Mouse (Mus musculus) left cerebral cortex, postnatal 10 days (tissue): ENCODE data around the gene Cdc45. TPM values are rescaled to one million over a fixed set of nuclear protein-coding genes. Genes with fewer than 3 reads are reported as not detected.

Experiments used
- DNase-seq, 2 experiments: peaks; one replicate each; pipeline ENCODE4 v3.0.0; 2021 to 2022; ENCODE audit warnings: low spot score in 2 of 2, mixed read lengths in 1 of 2; ENCODE audit errors: extremely low spot score in 1 of 2
- intact Hi-C: fragments of 180-260 bp; cut with DNase I; formaldehyde crosslinking; loops from one replicate; pipeline ENCODE4 v1.15.1; 2025
- total RNA-seq, 2 experiments: library from RNA; stranded (reverse); gene quantifications; 2 replicates each; pipeline ENCODE4 v1.2.3; 2021

Cdc45 gene
- total RNA-seq, 2 experiments from 2014 or later, result 2.7 to 3.8 TPM

DNA sequence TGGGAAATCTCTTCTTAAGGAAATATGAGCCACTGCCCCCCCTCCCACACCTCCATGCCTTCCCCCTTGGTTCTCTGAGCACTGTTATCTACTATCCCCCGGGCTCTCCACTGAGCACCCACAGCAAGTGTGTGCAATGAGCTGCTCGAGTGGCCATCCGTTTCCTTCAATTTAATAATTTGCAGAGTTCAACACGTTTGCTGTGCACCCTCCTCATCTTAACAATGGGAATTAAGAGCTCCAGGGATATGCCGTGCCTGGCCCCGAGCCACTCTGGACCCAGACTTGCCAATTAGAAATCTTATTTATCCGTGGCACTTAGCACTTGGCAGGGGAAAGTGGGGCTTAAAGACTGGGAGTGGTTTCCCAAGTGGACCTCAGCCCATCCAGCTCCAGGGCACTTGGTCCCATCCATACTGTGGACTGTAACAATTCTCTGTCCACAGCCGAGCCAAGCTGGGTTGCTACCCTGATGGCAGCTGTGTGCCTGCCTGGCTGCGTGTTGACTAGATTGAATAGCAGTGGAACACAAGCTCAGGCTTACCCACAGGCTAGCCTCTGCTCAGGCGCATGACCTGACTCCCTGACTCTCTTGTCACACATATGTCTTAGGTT is 59.8 kb downstream of the Cdc45 start:
- intact Hi-C loops, result no loop called here
- DNase-seq, result no peak

DNA sequence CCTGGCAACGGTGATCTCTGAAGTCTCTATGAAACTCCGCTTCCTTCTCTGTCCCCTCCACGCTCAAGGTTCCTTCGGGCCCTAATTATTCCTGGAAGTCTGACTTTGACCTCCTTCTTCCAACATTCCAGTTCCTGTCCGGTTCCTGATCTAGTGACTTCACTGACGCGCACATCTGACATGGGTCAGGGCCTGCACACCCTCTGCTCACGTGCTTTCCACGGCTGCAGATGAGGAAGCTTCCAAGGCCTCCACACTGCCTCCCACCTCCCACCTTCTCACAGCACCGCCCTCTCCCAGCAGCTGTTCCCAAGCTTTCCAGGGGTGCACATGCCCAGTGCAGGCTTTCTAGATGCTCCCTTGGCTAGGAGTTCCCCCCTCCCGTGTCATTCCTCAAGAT is 60.7 kb downstream of the Cdc45 start:
- DNase-seq, result no peak
- intact Hi-C loops, result no loop called here

- DNase-seq, result no peak
- intact Hi-C loops, result no loop called here
Measured at GRCm38 (mm10) chr16:18746268-18747122, 65.3 kb downstream of the Cdc45 start.

DNA sequence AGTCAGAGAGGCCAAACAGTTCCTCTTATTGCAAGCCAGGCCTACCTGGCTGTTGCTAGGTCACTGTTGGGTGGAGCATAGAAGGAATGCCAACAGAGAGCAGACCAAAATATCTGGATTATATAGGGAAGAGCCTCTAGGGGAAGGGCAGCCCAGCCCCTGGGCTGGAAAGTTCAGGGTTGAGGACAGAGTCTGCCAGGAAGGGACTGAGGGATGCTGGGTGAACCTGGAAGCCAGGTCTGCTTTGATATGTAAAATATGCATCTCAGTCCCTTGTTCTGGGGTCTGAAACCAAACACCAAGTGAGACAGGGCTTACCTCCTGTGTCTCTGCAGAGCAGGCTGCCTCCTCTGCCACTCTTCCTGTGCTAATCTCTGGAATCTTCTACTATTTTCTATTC is 73.5 kb downstream of the Cdc45 start:
- intact Hi-C loops, result no loop called here

DNA sequence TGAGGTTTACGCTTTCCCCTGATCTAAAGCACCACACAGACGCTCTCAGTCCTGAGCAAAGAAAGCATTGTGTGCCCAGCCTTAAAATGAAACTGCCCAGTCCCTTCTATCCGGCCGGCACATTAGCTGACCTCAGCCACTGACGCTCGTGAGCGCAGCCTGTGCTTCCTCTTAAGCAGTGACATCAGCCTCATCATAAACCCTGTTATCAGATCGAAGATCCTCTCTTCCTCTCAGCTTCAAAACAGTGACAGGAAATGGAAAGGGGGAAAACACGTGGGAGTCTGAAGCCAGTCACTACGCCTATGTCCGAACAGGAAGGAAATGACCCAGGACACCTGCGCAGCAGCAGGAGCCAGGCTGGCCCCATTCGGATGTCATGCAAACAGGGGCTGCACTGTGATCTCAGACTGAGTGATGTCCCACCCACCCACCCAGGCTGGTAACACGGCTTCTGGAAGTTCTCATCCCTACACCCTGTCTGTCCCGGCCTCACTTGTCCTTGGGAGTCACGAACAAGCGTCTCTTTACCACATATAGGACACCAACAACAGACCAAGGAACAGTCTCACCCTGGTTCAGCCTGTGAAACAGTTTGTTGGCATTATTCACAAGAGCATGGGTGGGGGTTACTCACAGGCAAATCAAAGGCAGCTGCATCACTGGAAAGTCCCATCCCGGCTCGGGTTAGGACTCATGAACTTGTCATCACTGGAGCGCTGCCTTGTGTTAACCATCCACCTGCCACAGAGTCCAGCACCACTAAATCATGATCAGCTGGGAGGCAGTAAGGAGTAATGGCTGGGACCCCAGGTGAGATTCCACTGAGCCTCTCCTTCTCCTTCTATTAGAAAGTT is 78.5 kb downstream of the Cdc45 start:
- intact Hi-C loops, result no loop called here

More for the DNA sequence above, 73.5 kb downstream of the Cdc45 start:
- DNase-seq, result no peak

GRCm38 (mm10) chr16:18730640-18731039 is 81.1 kb downstream of the Cdc45 start:
- DNase-seq, result no peak
- intact Hi-C loops, result no loop called here

More for the DNA sequence above, 78.5 kb downstream of the Cdc45 start:
- peak in 1 of 2 experiments; percentile 71 for DNase-seq

Other genes with a start within 250 kb of the Cdc45 start
- 1 to 10 TPM; 1.5 to 1.7 TPM for gene Tbx1, start 221.3 kb downstream of the Cdc45 start, total RNA-seq
- gene Gp1bb, start 189.6 kb downstream of the Cdc45 start, total RNA-seq, result 1 to 10 TPM; 3.5 to 4.9 TPM
- 100 to 1,000 TPM; 130 to 132 TPM for gene Gm49601, start 185.6 kb downstream of the Cdc45 start, total RNA-seq
- 100 to 1,000 TPM; 703 to 707 TPM for gene Sept5, start 182.0 kb downstream of the Cdc45 start, total RNA-seq
- gene Cldn5, start 35.1 kb downstream of the Cdc45 start, total RNA-seq, result 10 to 100 TPM; 78.6 to 85.0 TPM
- 100 to 1,000 TPM in 1 of 2 experiments, 10 to 100 TPM in 1; 91.3 to 100 TPM for gene Ufd1, start 208 bp downstream of the Cdc45 start, total RNA-seq
- 10 to 100 TPM; 24.5 to 26.7 TPM for gene 2510002D24Rik, start 24.6 kb upstream of the Cdc45 start, total RNA-seq
- gene Gm28539, start 24.6 kb upstream of the Cdc45 start, total RNA-seq, result 10 to 100 TPM in 1 of 2 experiments, 1 to 10 TPM in 1; 6.8 to 16.1 TPM
- 10 to 100 TPM; 39.0 to 40.4 TPM for gene Mrpl40, start 64.9 kb upstream of the Cdc45 start, total RNA-seq
- 100 to 1,000 TPM in 1 of 2 experiments, 10 to 100 TPM in 1; 93.7 to 103 TPM for gene Hira, start 65.0 kb upstream of the Cdc45 start, total RNA-seq